Mouse (Mus musculus): ENCODE measurements around the gene Taf6. TPM values are rescaled to one million over a fixed set of nuclear protein-coding genes. Genes with fewer than 3 reads are reported as not detected.

Gene Taf6
- polyA plus RNA-seq, 1 experiment from 2014 or later = 101 TPM

DNA sequence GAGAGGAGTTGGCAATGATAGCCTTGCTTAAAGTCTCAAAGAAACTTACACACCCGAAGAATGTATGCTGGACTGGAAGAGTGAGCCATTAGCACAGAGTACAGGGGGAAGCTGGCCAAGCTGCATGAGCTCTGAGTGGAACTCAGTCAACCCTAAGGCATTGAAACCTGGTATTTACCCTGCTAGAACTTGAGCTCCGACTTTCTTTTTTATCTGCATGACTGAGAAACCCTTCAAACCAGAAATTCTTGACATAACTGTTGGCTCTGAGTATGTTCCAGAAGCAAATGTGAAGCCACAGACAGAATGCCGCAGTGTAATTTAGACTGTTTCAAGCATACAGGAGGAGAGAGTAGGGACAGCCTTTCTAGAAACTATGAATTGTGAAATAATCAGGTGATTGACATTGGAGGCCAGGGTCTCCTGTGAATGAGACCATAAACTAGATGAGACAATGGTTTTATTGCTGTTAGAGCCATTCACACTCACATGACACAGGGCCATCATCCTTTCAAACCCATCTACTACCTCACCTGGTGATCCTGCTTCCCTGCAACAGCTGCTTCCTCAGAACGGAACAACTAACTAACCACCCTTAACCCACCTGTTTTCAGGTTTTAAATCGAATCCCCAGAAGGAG lies 54.7 kb downstream of the Taf6 start:
- no peaks in the 10 kb centered on the region for H3K4me1 ChIP-seq
- no peak overlapping the region for H3K27ac ChIP-seq
- no peak overlapping the region for H3K4me2 ChIP-seq
- 79% methylated on average over 5 of the region's 5 CpGs for WGBS
- no peak overlapping the region for H3K9ac ChIP-seq
- no peaks in the 10 kb centered on the region for H3K9me3 ChIP-seq
- peaks cover 77% of the 10 kb centered on the region for H3K36me3 ChIP-seq
- H3K27me3 ChIP-seq = no peaks in the 10 kb centered on the region
- ATAC-seq (ENCODE audit: insufficient number of reproducible peaks, insufficient read depth, low FRiP score, low TSS enrichment, low read depth) = no peak
- no peak overlapping the region for H3K4me3 ChIP-seq

MicroRNAs encoded within 50 kb of the gene (microRNA counts, 519-probe panel; counts per million panel counts)
- microRNA mmu-miR-106b (4,670 counts per million, percentile 93 among the panel's probes with 10 or more counts), microRNA mmu-miR-25 (5,547 counts per million, percentile 98 among the panel's probes with 10 or more counts), microRNA mmu-miR-93 (4,569 counts per million, percentile 92 among the panel's probes with 10 or more counts)

Small RNA genes within 50 kb of the gene (microRNA-seq; reads per million reads assigned to microRNA genes)
- 10,901 reads per million, percentile 95 among the genes with 10 or more reads in this experiment for gene Mir106b
- gene Mir25 = 779 reads per million, percentile 75 among the genes with 10 or more reads in this experiment
- gene Mir93 = 19,685 reads per million, percentile 97 among the genes with 10 or more reads in this experiment

Other genes with a start within 250 kb of the Taf6 start
- gene Gjc3, start 224.4 kb downstream of the Taf6 start, polyA plus RNA-seq (2015; fragmentation: Nextera tagmentation; extraction: Ambion mirVana) = 0.46 and 0.52 TPM in 2 replicates
- 0.17 and 0.40 TPM in 2 replicates for gene Azgp1, start 205.9 kb downstream of the Taf6 start, polyA plus RNA-seq (2015; fragmentation: Nextera tagmentation; extraction: Ambion mirVana)
- gene Smok3a, start 166.2 kb downstream of the Taf6 start, polyA plus RNA-seq (2015; fragmentation: Nextera tagmentation; extraction: Ambion mirVana) = not detected in 2 replicates
- not detected in 2 replicates for gene Smok3b, start 166.0 kb downstream of the Taf6 start, polyA plus RNA-seq (2015; fragmentation: Nextera tagmentation; extraction: Ambion mirVana)
- not detected in 2 replicates for gene Smok3c, start 134.3 kb downstream of the Taf6 start, polyA plus RNA-seq (2015; fragmentation: Nextera tagmentation; extraction: Ambion mirVana)
- 21.6 and 23.3 TPM in 2 replicates for gene Zkscan1, start 102.4 kb downstream of the Taf6 start, polyA plus RNA-seq (2015; fragmentation: Nextera tagmentation; extraction: Ambion mirVana)
- 70.7 and 71.3 TPM in 2 replicates for gene Zscan21, start 70.5 kb downstream of the Taf6 start, polyA plus RNA-seq (2015; fragmentation: Nextera tagmentation; extraction: Ambion mirVana)
- gene Zfp113, start 31.7 kb downstream of the Taf6 start, polyA plus RNA-seq (2015; fragmentation: Nextera tagmentation; extraction: Ambion mirVana) = 24.0 and 24.4 TPM in 2 replicates
- gene Cops6, start 26.4 kb downstream of the Taf6 start, polyA plus RNA-seq (2015; fragmentation: Nextera tagmentation; extraction: Ambion mirVana) = 308 and 342 TPM in 2 replicates
- 35.7 and 37.5 TPM in 2 replicates for gene Ap4m1, start 15.4 kb downstream of the Taf6 start, polyA plus RNA-seq (2015; fragmentation: Nextera tagmentation; extraction: Ambion mirVana)
- gene Mcm7, start 15.0 kb downstream of the Taf6 start, polyA plus RNA-seq (2015; fragmentation: Nextera tagmentation; extraction: Ambion mirVana) = 191 and 201 TPM in 2 replicates
- gene Cnpy4, start within 50 bp of the Taf6 start, polyA plus RNA-seq (2015; fragmentation: Nextera tagmentation; extraction: Ambion mirVana) = 67.5 and 69.8 TPM in 2 replicates
- gene Mblac1, start 6.9 kb upstream of the Taf6 start, polyA plus RNA-seq (2015; fragmentation: Nextera tagmentation; extraction: Ambion mirVana) = 9.0 and 9.3 TPM in 2 replicates
- gene Nxpe5, start 38.4 kb upstream of the Taf6 start, polyA plus RNA-seq (2015; fragmentation: Nextera tagmentation; extraction: Ambion mirVana) = not detected in 2 replicates
- gene Lamtor4, start 68.0 kb upstream of the Taf6 start, polyA plus RNA-seq (2015; fragmentation: Nextera tagmentation; extraction: Ambion mirVana) = 61.2 and 63.5 TPM in 2 replicates
- gene BC037034, start 76.6 kb upstream of the Taf6 start, polyA plus RNA-seq (2015; fragmentation: Nextera tagmentation; extraction: Ambion mirVana) = 5.8 and 9.0 TPM in 2 replicates
- gene Gal3st4, start 85.4 kb upstream of the Taf6 start, polyA plus RNA-seq (2015; fragmentation: Nextera tagmentation; extraction: Ambion mirVana) = 3.7 and 4.2 TPM in 2 replicates
- gene Gm43720, start 92.5 kb upstream of the Taf6 start, polyA plus RNA-seq (2015; fragmentation: Nextera tagmentation; extraction: Ambion mirVana) = 0.23 and 0.24 TPM in 2 replicates
- 47.6 and 49.1 TPM in 2 replicates for gene Gpc2, start 92.6 kb upstream of the Taf6 start, polyA plus RNA-seq (2015; fragmentation: Nextera tagmentation; extraction: Ambion mirVana)
- gene Stag3, start 92.8 kb upstream of the Taf6 start, polyA plus RNA-seq (2015; fragmentation: Nextera tagmentation; extraction: Ambion mirVana) = 6.2 and 6.9 TPM in 2 replicates
- gene Pvrig, start 154.5 kb upstream of the Taf6 start, polyA plus RNA-seq (2015; fragmentation: Nextera tagmentation; extraction: Ambion mirVana) = not detected in 2 replicates

Measured in embryonic facial prominence, embryonic 13.5 days (tissue).